Mouse (Mus musculus) C2C12 (cell line): ENCODE results near the gene Zbtb18.

ENCODE experiments used
- CEBPB ChIP-seq: IDR thresholded peaks from one replicate; pipeline ENCODE4 v1.6.1; 2011; ENCODE audit warnings: low read depth, mild to moderate bottlenecking, control low read depth, moderate library complexity
- CTCF ChIP-seq: IDR thresholded peaks from one replicate; pipeline ENCODE4 v1.5.1; 2011; ENCODE audit not compliant: control insufficient read depth, insufficient read depth, insufficient read length
- MAX ChIP-seq: IDR thresholded peaks from one replicate; pipeline ENCODE4 v1.6.1; 2011; ENCODE audit warnings: mild to moderate bottlenecking, control low read depth
- MYOG ChIP-seq: IDR thresholded peaks from one replicate; pipeline ENCODE4 v1.6.1; 2011; ENCODE audit not compliant: control insufficient read depth, insufficient read length; ENCODE audit errors: extremely low read depth

DNA sequence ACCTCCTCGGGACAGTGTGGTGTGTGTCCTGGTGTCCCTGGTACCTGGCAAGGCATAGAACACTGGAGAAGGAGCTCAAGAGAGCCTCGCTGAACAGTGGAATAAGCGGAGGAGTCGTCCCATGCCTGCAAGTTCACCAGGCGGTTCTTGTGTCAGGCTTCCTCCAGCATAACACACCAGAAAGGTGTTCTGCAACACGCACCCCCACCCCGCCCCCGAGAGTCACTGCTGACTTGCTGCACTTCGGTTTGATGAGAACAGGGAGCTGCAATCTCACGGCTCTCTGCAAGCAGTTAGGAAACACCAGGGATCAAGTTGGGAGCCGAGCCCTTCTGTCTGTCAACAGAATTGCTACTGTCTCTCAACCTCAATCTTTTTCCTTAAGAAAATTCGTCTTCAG, 22.8 kb upstream of the Zbtb18 start:
- TF ChIP-seq CTCF = no peak
- TF ChIP-seq CEBPB = no peak
- no peak for TF ChIP-seq MAX
- no peak for TF ChIP-seq MYOG
